Mouse (Mus musculus): ENCODE results near the gene Sema6d. TPM values are rescaled to one million over a fixed set of nuclear protein-coding genes. Genes with fewer than 3 reads are reported as not detected.
"Not testable (repeated sequence)": the region's sequence is repeated elsewhere in the genome, so short reads cannot be mapped to it uniquely, and the experiment has no call there.

Gene Sema6d
- total RNA-seq, 2 experiments from 2014 or later = 83.4 to 91.4 TPM

DNA sequence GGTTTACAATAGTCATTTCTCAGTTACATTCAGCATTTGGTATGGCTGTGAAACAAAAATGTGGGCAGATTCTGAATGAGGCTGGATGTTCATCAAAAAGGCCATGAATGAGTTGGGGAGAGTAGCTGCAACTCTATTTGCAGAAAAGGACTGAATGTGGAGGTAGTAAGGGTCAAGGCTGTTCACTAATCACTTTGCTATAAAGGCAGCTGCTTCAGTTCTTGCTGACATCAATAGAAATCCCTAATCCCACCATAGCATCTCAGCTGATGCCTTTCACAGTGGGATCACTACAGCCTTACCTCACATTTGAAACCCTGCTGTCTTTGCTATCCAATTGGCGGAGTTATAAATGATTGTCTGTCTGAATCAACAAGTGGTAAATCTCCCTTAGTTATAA lies 187.7 kb downstream of the Sema6d start:
- intact Hi-C loops (cut with DNase I) = no loop called here
- no peak for DNase-seq

DNA sequence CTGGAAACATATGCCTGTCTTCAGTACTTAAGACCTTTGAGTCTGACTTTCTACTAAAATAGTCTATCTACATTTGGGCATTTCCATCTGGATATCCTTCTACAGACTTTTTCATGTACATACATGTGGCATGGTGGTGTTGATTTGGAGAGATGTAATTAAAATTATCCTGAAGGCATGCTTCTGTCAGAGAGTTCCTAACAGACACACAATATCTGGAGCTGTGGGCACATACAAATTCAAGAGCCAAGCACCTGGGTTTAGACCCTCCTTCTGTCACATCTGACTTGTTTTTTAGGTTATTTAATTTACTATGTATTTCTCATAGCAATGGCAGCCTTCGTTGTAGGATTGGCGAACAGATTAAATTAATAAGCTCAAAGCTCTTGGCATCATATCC lies 195.3 kb downstream of the Sema6d start:
- DNase-seq = no peak

DNA sequence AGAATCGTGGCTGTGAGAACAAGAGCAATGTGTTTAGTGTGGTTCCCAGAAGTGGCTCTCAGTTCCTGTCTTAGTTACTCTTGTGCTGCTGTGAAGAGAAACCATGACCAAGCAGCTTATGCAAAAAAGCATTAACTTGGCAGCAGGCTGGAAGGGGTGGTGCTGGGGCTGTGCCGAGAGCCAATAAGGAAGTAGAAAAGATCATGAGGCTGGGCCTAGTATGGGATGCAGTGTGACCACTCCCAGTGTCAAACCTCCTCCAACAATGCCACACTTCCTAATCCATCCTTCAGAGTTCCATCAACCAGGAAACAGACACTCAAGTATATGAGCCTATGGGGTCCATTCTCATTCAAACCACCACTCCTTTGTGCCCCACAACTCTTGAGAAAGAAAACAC lies 199.6 kb downstream of the Sema6d start:
- intact Hi-C loops (cut with DNase I) = no loop called here
- no peak for DNase-seq

More for the DNA sequence above, 195.3 kb downstream of the Sema6d start:
- intact Hi-C loops (cut with DNase I) = no loop called here

DNA sequence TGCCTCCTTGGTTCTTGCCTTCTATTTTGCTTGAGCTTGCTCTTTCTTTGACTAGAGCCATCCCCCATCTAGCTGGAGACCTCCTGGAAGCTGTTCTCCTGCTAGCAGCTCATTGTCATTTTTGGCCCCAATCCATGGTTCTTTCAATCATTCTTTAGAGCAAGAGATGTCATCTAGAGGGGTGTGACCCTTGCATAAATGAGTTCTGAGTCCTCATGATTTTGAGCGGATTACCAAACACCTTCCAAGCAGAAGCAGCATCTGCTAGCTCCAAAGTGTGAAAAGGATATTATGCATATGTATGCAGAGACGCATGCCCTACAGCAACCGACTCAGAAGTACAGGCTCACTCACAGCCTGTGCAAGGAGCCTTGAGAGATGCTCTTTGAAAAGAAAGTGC lies 201.4 kb downstream of the Sema6d start:
- DNase-seq = no peak
- intact Hi-C loops (cut with DNase I) = no loop called here

DNA sequence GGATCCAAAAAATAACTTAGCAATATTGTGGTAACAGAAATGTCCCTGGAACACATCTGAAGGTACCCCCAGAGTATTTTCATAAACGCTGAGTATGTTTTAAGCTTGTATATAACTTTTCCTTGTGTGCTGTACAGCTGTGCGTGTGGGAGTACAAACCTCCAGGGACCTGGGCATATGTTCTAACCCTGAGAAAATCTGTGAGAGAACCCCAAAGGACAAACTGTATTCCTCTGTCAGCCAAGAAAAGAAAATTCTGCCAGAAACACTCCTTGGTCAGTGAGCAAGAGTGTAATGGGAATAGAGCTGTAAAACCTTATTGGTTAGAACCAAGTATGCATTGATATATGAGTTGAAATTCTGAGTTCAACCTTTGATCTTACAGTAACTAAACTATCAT lies 203.8 kb downstream of the Sema6d start:
- intact Hi-C loops (cut with DNase I) = no loop called here
- no peak for DNase-seq

DNA sequence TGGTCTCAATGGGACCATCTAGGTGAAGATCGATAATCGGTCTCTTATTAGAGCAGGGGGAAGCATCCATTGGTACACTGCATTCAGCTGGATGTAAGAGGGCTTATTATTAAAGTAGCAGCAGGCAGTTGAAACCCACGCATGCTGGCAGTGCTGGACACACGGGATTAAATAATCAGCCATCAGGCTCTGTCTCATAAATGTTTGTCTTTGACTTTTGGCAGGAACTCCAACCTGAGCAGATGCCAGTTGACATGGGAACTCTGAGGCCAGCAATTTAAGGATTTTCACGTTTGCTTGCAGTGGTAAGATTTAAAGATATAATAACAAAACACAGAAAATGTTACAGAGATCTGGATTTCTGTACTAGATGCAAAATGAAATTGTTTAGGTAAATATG lies 208.6 kb downstream of the Sema6d start:
- peak; percentile 61 for DNase-seq
- intact Hi-C loops (cut with DNase I) = no loop called here

DNA sequence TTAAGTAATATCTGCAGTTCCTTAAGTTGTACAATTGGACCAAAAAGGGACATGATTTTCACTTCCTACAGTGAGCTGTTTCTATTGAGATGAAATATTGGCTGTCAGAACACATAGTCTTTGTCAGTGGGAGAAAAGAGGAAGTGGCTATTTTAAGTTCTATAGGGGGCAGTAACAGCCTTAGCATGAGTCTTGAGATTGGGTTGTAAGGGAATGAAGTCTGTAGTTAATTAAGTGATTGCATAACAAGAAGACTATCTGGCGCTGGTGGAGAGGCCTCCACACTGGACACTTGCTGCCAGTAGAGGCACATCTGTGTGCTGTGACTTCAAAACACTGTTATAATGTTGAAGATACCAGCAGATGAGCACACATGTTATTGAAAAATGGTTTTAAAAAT lies 209.1 kb downstream of the Sema6d start:
- DNase-seq = no peak
- intact Hi-C loops (cut with DNase I) = no loop called here

DNA sequence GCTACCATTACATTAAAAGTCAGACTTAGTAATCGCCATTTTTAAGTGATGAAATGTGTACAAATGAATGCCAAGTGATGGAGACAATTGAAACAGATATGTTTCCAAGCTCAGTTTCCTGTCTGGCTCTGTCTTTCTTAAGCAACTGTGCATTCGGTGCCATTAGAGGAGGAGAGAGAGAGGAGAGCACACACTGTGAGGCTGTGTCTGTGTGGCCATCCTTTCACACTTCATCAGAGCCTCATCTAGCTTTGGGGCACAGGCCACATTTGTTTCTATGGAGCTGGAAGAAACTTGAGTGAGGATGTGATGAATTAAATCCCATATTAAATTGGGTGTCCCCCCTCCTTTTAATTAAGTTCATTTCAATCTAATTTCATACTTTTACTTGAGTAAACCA lies 218.8 kb downstream of the Sema6d start:
- DNase-seq = no peak
- intact Hi-C loops (cut with DNase I) = no loop called here

DNA sequence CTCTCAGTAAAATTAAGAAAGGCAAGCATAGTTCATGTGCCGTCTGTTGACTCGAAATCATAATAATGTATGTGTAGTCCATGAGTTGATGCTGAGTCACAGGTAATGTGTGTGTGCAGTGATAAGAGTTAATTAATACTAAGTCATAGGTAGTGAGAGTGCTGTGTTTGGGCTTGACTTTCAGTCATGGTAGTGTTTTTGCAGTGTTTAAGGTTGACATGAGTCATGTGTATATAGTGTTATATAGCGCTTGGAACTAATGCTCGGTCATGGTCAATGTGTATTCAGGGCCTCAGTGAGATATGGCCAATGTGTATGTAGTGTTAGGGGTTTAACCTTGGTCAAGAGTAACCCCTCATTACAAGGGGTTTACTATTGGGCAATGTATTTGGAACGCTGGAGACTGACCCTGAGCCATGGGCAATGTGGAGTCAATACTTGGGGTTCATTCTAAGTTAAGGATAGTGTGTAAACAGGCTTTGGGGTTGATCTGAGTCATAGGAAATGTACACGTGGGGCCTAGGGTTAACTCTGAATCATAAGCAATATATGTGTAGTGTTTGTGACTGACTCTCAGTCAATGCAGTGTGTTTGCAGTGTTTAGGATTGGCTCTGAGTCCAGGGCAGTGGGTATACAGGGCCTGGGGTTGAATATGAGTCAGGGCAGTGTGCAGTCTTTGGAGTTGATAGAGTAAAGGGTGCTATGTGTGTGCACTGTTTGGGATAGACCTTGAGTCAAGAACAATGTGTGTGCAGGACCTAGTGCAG lies 219.8 kb downstream of the Sema6d start:
- intact Hi-C loops (cut with DNase I) = no loop called here
- DNase-seq = no peak

DNA sequence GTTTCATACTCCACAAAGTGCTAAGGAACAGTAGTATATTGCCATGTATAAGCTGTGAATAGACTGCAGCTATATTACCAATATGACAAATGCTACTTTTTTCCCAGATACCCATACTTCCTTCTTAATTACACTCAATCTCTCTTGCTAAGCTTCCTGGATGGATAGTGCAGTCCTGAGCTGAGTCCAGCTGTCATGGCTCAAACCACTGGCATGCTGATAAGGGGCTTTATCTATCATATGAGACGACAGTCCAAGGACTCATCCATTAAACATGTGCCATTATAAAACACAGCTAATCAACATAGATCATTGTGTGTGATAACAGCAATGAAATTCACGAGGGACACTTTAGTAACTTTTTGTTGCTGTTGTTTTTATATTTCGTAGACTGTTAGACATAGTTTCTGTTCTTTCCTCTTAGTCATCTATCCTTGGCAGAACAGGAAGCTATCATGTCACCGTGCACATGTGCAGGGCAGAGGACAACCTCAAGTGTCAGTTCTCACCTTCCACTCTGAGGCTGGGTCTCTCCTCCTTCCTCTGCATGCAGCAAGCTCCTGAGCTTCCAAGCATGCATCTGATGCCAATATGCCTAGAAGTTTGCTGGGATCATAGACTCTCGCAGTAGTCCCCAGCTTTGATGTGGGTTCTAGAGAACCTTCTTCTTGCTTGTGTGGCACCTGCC lies 232.9 kb downstream of the Sema6d start:
- intact Hi-C loops (cut with DNase I) = no loop called here
- no peak for DNase-seq

DNA sequence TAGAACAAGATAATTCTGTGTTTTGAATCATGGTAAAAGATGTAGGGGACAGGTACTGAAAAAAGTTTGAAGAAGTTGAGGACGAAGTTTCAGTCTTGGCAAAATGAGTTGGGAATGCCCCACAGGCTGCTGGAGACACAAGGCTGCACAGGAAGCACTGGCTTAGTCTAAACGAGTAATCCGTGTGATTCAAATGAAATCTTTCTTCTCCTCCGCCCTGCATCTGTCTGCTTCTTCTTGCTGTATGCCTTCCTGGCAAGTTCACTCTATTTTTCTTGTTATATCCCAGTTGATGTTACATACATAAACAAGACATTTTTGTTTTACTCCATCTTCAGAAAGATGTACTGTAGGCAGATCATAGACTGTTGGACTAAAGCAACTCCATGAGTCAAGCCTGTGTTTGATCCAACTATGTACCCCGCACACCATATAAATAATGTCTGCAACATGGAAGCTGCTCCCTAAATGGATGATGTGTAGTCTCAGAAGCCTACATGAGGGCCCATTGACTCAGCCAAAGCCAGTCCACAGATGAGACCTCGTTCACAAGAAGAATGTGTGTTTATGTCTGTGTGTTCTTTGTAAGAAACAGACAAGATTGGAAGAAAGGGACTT lies 234.4 kb downstream of the Sema6d start:
- intact Hi-C loops (cut with DNase I) = no loop called here

DNA sequence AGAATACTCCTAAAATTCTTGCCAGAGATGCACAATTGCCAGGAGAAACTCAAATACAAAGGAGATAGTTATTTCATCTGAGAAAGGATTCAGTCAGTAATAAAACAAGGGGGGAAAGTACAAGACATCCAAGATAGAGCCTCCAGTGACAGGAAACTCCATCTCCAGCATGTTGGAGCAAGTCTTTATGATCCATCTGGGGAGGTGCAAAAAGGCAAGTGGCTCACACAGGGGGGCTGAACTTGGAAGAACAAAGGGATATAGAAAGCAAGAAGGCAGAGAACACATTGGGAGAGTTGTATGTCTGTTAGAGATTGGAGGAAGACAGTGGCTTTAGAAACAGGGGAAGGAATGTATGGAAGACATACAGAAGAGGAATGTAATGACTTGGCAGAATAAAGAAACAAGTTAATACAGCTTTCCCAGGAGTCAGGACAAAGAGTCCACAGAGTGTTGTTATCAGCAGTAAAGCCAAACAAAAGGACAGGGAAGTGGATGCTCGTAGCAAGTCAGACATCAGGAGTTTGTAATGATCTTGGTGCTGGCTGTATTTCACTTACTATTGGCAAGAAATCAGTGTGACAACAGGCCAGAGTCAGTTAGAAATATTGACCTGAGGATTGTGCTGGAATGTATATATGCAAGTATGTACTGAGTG lies 239.8 kb downstream of the Sema6d start:
- intact Hi-C loops (cut with DNase I) = no loop called here
- DNase-seq = no peak

More for the DNA sequence above, 234.4 kb downstream of the Sema6d start:
- DNase-seq = no peak

DNA sequence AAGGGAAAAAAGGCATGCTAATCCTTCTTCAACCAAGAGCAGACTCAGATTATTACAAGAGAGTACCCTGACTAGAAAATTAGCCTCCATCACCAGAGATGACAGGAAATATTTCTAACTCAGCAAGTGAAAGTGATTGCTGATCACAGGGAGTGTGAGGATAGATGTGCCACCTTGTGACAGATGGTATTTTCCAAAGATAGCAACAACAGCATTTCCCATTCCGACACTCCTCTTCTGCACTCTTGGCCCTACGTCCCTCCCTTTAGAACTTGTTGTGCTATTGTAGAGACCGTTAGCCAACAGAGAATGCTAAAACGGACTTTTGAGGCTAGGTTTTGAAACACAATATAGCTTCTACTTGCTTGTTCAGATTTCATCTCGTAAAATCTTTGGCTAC lies 243.1 kb downstream of the Sema6d start:
- no peak for DNase-seq
- intact Hi-C loops (cut with DNase I) = no loop called here

DNA sequence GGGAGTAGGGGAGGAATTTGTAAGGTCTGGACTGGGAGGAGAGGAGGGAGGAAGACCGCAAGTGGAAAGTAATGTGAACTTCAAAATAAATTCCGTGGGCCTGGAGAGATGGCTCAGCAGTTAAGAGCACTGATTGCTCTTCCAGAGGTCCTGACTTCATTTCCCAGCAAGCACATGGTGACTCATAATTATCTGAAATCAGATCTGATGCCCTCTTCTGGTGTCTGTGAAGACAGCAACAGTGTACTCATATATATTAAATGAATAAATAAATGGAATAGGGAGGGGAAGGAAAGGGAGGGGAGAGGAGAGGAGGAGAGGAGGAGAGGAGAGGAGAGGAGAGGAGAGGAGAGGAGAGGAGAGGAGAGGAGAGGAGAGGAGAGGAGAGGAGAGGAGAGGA lies 244.9 kb downstream of the Sema6d start:
- intact Hi-C loops (cut with DNase I); DNase-seq: not testable (repeated sequence)

DNA sequence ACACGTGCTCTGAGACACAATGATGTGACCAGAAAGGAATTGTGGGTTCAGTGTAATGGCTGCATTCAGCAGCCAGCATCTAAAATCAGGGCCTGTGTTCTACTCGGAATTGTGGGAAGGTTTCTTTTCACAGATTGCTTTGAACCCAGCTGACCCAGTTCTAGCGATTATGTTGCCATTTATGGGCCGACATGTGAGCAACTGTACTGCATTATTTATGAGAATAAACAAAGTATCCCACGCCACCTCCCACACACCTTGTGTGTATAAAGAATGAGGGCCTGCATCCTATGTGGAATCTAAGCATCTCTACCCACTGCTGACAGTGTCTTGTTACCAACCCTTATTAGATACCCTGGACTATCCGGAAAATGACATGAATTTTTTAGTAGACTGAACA lies 248.5 kb downstream of the Sema6d start:
- no peak for DNase-seq
- intact Hi-C loops (cut with DNase I) = no loop called here

DNA sequence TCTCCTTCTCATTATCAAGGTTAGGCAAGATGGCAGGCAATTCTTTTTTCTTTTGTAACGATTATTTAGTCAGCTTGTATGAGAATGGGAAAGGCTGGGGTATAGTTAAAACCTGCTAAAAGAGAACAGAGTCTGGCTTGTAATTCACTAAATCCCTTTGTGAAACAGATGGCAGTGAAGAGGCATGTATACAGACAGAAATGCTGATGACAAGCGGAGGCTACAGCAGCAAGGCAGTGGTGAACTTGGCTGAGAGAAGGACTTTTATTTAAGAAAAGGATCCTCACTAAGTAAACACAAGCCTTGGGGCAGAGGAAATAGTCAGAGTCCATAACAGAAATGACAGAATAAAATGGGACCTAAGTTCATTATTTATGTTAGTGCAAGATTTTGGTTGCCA lies 264.4 kb downstream of the Sema6d start:
- intact Hi-C loops (cut with DNase I) = no loop called here
- no peak for DNase-seq

DNA sequence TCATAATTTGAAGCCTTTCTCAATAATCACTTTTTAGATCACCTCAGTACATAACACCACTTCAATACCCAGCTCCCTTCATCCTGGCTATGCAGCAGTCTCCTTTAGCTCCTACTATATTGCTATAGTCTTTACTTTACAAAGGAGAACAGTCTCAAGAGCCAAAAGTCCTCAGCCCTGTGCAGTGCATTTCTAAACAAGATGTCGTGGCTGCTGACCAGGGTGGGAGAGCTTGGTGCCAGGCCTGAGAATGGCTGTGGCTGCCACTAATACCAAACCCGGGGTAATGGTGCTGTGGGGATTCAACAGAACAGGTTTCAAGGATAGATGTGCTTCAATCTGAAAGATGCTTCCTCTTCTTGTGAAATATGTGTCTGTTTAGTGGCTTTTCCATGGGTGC lies 264.9 kb downstream of the Sema6d start:
- intact Hi-C loops (cut with DNase I) = no loop called here
- DNase-seq = no peak

DNA sequence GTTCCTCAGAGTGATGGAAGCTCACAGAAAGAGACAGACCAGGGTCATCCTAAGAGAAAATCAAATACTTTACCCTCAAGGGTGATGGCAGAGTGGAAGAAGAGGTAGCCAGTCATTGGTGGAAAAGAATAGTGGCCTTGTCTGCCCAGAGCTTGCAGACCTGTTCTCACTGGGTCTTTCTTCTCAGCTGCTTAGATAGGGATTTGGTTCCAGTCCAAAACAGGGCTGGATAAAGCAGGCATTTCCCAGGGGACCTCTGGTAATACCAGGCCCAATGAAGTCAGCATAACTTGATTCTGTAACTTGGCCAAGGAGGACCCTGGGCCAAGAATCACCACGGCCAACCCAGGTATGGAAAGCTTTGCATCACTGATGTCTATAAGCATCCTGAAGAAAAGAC lies 279.5 kb downstream of the Sema6d start:
- peak; percentile 17 for DNase-seq
- intact Hi-C loops (cut with DNase I) = no loop called here

DNA sequence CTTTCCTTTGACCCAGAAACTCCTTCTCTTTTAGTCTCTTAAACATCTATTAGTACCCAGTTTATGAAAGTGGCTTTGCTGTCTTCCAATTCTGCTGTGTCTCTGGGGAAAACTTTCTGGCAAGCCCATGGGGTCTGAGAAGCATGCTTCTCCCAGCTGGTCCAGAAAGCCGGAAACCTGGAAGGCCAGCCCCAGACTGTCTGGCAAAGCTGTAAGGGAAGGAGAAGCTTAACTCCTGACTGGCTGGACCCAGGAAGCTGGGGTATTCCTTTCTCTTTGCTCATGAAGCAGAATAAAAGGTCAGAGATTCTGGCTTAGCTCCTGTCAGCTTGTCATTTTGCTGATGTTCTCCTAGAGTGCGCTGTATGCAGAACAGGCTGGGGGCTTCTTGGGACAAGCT lies 280.2 kb downstream of the Sema6d start:
- intact Hi-C loops (cut with DNase I) = no loop called here
- peak; percentile 87 for DNase-seq

DNA sequence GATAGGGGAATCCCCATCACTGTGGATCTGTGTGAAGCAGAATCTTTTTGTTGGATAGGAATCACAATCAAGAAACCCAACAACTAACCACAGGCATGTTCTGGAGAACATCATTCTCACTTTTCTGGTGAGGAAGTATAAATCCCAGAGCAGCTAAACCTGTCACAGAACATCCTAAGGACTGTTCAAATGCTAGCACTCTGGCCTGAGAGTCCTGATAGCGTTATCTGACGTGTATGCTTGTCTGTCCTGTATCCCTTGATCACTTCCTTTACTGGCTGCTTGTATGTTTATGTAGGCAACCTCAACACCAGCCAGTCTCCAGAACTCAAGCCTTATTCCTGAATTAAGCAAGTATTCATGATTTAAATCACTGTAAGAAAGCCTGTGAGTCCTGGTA lies 281.6 kb downstream of the Sema6d start:
- intact Hi-C loops (cut with DNase I) = no loop called here
- DNase-seq = no peak

DNA sequence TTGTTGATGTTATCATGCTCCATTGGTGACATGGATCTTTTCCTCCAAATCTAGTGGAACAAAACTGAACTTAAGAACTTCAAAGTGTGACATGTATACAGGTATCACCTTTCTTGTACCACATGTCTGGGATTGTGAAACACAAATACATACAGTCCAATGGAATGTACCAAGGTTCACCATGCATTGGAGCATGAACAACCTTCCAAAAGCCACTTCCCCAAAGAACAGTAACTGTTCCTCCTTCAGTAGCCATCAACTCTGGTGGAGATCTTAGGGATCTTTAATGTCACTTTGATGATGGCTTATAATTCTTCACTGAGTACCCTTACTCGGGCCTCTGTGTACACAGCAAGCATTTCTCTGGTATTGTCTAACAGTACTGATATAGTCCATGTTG lies 295.3 kb downstream of the Sema6d start:
- DNase-seq = no peak
- intact Hi-C loops (cut with DNase I) = no loop called here

DNA sequence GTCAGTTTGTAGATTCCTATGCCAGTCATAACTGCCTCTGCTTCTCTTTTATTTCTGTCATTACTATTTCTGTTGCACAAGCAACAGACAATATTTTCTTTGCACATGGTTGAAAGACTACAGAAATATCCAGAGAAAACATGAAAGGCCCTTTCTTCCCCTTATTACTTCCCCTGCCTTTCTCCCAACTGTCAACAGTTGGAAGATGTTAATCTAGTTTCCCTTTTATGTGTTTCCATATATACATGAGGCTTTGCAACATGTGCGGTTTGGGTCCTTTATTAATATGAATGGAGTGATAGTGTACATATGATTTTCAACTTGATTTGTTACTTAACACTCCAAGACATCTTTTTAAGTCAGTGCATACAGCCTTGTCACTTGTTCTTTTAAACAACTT lies 296.0 kb downstream of the Sema6d start:
- no peak for DNase-seq
- intact Hi-C loops (cut with DNase I) = no loop called here

Data from left cerebral cortex, postnatal 4 days (tissue).